Mouse (Mus musculus): ENCODE data around the gene Slc8a3.

The Slc8a3 gene

GRCm38 (mm10) chr12:81237158-81237557, 95.8 kb downstream of the Slc8a3 start:
- CTCF ChIA-PET: no interaction called here

GRCm38 (mm10) chr12:81235456-81236330, 97.3 kb downstream of the Slc8a3 start:
- CTCF ChIA-PET: no interaction called here

GRCm38 (mm10) chr12:81233746-81234380, 99.1 kb downstream of the Slc8a3 start:
- CTCF ChIA-PET: no interaction called here

- CTCF ChIA-PET: no interaction called here
These were observed 105.1 kb downstream of the Slc8a3 start for GRCm38 (mm10) chr12:81227767-81228460.

- CTCF ChIA-PET: no interaction called here
These were observed 106.4 kb downstream of the Slc8a3 start for GRCm38 (mm10) chr12:81226590-81226989.

GRCm38 (mm10) chr12:81225966-81226577, 106.9 kb downstream of the Slc8a3 start:
- CTCF ChIA-PET: no interaction called here

GRCm38 (mm10) chr12:81224843-81225242, 108.1 kb downstream of the Slc8a3 start:
- CTCF ChIA-PET: no interaction called here

- CTCF ChIA-PET: no interaction called here
These were observed 109.7 kb downstream of the Slc8a3 start for GRCm38 (mm10) chr12:81223276-81223675.

GRCm38 (mm10) chr12:81219339-81219738, 113.6 kb downstream of the Slc8a3 start:
- CTCF ChIA-PET: interaction anchor here (0.5 kb wide), 1 partner anchor 42 kb away, joined by 3 read pairs; no protein-coding TSS in a partner anchor

GRCm38 (mm10) chr12:81208559-81208958, 124.4 kb downstream of the Slc8a3 start:
- CTCF ChIA-PET: no interaction called here

GRCm38 (mm10) chr12:81205619-81206560, 127.1 kb downstream of the Slc8a3 start:
- CTCF ChIA-PET: no interaction called here

- CTCF ChIA-PET: no interaction called here
These were observed 129.8 kb downstream of the Slc8a3 start for GRCm38 (mm10) chr12:81203226-81203625.

- CTCF ChIA-PET: no interaction called here
These were observed 133.6 kb downstream of the Slc8a3 start for GRCm38 (mm10) chr12:81199280-81199955.

- CTCF ChIA-PET: no interaction called here
These were observed 135.4 kb downstream of the Slc8a3 start for GRCm38 (mm10) chr12:81197468-81198075.

GRCm38 (mm10) chr12:81193968-81194367, 139.0 kb downstream of the Slc8a3 start:
- CTCF ChIA-PET: no interaction called here

- CTCF ChIA-PET: no interaction called here
These were observed 143.3 kb downstream of the Slc8a3 start for GRCm38 (mm10) chr12:81189636-81190035.

- CTCF ChIA-PET: no interaction called here
These were observed 144.0 kb downstream of the Slc8a3 start for GRCm38 (mm10) chr12:81188996-81189395.

GRCm38 (mm10) chr12:81188423-81188822, 144.6 kb downstream of the Slc8a3 start:
- CTCF ChIA-PET: no interaction called here

- CTCF ChIA-PET: no interaction called here
These were observed 146.3 kb downstream of the Slc8a3 start for GRCm38 (mm10) chr12:81186668-81187067.

GRCm38 (mm10) chr12:81186081-81186480, 146.9 kb downstream of the Slc8a3 start:
- CTCF ChIA-PET: no interaction called here
